Mouse (Mus musculus) bone marrow, adult 2 months (tissue): ENCODE measurements around the gene Olfr1000. TPM values are rescaled to one million over a fixed set of nuclear protein-coding genes. Genes with fewer than 3 reads are reported as not detected.
"Not testable (repeated sequence)": the region's sequence is repeated elsewhere in the genome, so short reads cannot be mapped to it uniquely, and the experiment has no call there.

Experiments
- H3K27ac ChIP-seq: fragments of 200-500 bp; 2 replicates; pipeline ENCODE4 v1.5.1; 2012; ENCODE audit warnings: low read depth, mild to moderate bottlenecking, control low read depth, inconsistent platforms, low read length; ENCODE audit not compliant: control insufficient read depth, poor library complexity, insufficient read depth
- H3K4me1 ChIP-seq: fragments of 200-500 bp; 2 replicates; pipeline ENCODE4 v1.6.1; 2011; ENCODE audit warnings: low read length; ENCODE audit not compliant: control insufficient read depth, insufficient read depth
- H3K4me3 ChIP-seq: fragments of 200-500 bp; replicated peaks from 2 replicates; pipeline ENCODE3; 2011; ENCODE audit warnings: mild to moderate bottlenecking, low read depth, low read length, control low read depth; ENCODE audit not compliant: control insufficient read depth
- CTCF ChIP-seq: fragments of 200-500 bp; IDR thresholded peaks from 2 replicates; pipeline ENCODE4 v1.5.1; 2011; ENCODE audit warnings: low read length, control low read depth; ENCODE audit not compliant: control insufficient read depth, insufficient read depth
- POLR2A ChIP-seq: fragments of 200-500 bp; IDR thresholded peaks from 2 replicates; pipeline ENCODE4 v1.6.1; 2011; ENCODE audit warnings: low read depth, mild to moderate bottlenecking, control low read depth, low read length, borderline replicate concordance; ENCODE audit not compliant: control insufficient read depth
- WGBS: fragments of 180-500 bp; shearing (Covaris S2); methylation state at CpG from one replicate; pipeline ENCODE4 v1.1.7; 2018; 5-methylcytosine and 5-hydroxymethylcytosine counted together
- polyA plus RNA-seq: library from polyadenylated mRNA; stranded (reverse); fragments of >200 nt; gene quantifications from 2 replicates; pipeline ENCODE4 v1.2.4, GENCODE M21; 2011; ENCODE audit warnings: low replicate concordance; ENCODE audit not compliant: missing spikeins, insufficient read depth, insufficient read length

The Olfr1000 gene
- polyA plus RNA-seq = not detected in 2 replicates

- no peak within 1 kb of the TSS for H3K27ac ChIP-seq
- WGBS = 59% methylated on average over 1 of the region's 1 CpGs
- no peak within 1 kb of the TSS for H3K4me3 ChIP-seq
- H3K4me1 ChIP-seq = no peaks in the 10 kb centered on the region
- TF ChIP-seq POLR2A = no peak
- no peak for TF ChIP-seq CTCF
Measured at GRCm38 (mm10) chr2:85611803-85612202, at the start of gene Olfr1000. TSS of gene Olfr1000 (minus strand) at chr2:85611903.

DNA sequence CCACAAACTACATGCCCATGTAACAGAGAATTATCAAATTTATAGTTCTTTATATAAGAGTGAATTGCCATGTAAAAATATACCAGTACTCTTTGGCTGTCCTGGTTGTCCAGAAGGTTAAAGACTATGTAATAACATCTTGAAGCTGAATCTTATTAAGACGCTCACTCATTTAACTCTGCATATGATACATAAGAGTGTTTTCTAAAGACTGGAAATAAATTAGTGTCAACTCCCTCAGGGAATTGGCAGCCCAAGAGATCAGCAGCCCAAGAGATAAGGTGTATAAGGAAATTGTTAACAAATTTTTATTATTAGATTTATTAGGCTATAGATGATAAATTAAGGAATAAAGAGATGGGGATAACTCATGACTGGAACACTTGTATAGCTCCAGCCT lies 38.9 kb upstream of the Olfr1000 start, which contains the start of gene Olfr1002:
Olfr1002 (minus strand) TSS at position 101 of the 400 bp plus-strand sequence.
- Histone ChIP-seq H3K4me1 (no peaks in the 10 kb centered on the region), H3K4me3 (no peak within 1 kb of the TSS), H3K27ac (no peak within 1 kb of the TSS)
- TF ChIP-seq CTCF (no peak), POLR2A (no peak)
- WGBS = 89% methylated on average over 1 of the region's 1 CpGs

GRCm38 (mm10) chr2:85588648-85589047 lies 23.1 kb downstream of the Olfr1000 start, which contains the start of gene Olfr998:
TSS of gene Olfr998 (plus strand) at chr2:85588948.
- WGBS = 74% methylated on average over 2 of the region's 2 CpGs
- not testable (repeated sequence) for H3K4me1 ChIP-seq, H3K4me3 ChIP-seq, H3K27ac ChIP-seq

- Histone ChIP-seq H3K4me1 (no peaks in the 10 kb centered on the region), H3K27ac (no peak within 1 kb of the TSS), H3K4me3 (no peak within 1 kb of the TSS)
- no peak for TF ChIP-seq POLR2A
- TF ChIP-seq CTCF = no peak
Measured at GRCm38 (mm10) chr2:85578915-85579314, 32.8 kb downstream of the Olfr1000 start, which contains the start of gene Olfr996. TSS of gene Olfr996 (plus strand) at chr2:85579215.

DNA sequence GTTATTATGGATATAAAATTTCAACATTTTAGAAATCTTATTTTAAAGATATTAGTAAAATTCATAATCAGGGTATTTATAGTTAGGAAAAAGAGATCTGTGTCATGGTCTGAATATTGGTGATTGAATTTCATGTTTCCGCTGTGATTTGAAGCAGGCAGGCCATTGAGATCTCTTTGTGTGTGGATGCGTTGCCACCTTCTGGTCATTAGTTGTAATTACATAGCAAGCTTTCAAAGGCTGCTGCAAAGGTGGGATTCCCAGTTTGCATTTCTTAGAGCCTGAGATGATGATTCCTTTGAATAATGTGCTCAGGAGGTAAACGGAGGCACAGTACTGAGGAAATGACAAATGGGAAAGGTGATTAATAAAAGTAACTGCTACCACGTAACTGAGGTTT lies 50.5 kb downstream of the Olfr1000 start:
- Histone ChIP-seq H3K4me1 (no peaks in the 10 kb centered on the region), H3K4me3 (no peak overlapping the region), H3K27ac (no peak overlapping the region)
- WGBS = 27% methylated on average over 4 of the region's 4 CpGs
- TF ChIP-seq POLR2A = no peak
- no peak for TF ChIP-seq CTCF

DNA sequence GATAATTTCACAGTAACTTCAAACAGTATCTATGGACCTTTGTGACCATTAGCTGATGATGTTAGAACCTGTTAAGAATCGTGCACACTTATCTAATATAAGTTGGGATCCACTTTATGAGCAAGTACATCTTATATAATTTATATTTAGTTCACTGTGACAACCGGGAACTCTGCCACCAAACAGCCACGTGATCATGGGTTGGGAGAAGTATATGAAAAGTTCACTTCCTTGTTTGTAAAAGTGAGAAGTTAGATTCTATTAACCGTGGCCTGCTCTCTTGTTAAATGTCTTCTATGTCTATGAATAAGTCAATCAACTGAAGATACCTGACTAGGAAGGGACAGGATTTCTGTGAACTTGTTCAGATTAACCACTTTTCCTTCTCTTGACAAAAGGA lies 51.5 kb downstream of the Olfr1000 start:
- 8% methylated on average over 4 of the region's 4 CpGs for WGBS
- Histone ChIP-seq H3K4me1 (no peaks in the 10 kb centered on the region), H3K4me3 (no peak overlapping the region), H3K27ac (no peak overlapping the region)
- no peak for TF ChIP-seq POLR2A
- TF ChIP-seq CTCF = no peak

Other genes starting within 250 kb of the Olfr1000 start
- not detected in 2 replicates for gene Olfr988, start 248.7 kb downstream of the Olfr1000 start, polyA plus RNA-seq
- gene Olfr992, start 202.4 kb downstream of the Olfr1000 start, polyA plus RNA-seq = not detected in 2 replicates
- not detected in 2 replicates for gene Olfr993, start 197.0 kb downstream of the Olfr1000 start, polyA plus RNA-seq
- gene Olfr994, start 175.5 kb downstream of the Olfr1000 start, polyA plus RNA-seq = not detected in 2 replicates
- not detected in 2 replicates for gene Olfr995, start 168.3 kb downstream of the Olfr1000 start, polyA plus RNA-seq
- not detected in 2 replicates for gene 4833423E24Rik, start 92.9 kb downstream of the Olfr1000 start, polyA plus RNA-seq
- gene Olfr996, start 32.7 kb downstream of the Olfr1000 start, polyA plus RNA-seq = not detected in 2 replicates
- not detected in 2 replicates for gene Olfr998, start 23.0 kb downstream of the Olfr1000 start, polyA plus RNA-seq
- not detected in 2 replicates for gene Olfr1002, start 38.8 kb upstream of the Olfr1000 start, polyA plus RNA-seq
- not detected in 2 replicates for gene Olfr154, start 52.6 kb upstream of the Olfr1000 start, polyA plus RNA-seq
- gene Olfr1006, start 66.9 kb upstream of the Olfr1000 start, polyA plus RNA-seq = not detected in 2 replicates
- not detected in 2 replicates for gene Olfr1008, start 77.5 kb upstream of the Olfr1000 start, polyA plus RNA-seq
- gene Olfr1009, start 103.5 kb upstream of the Olfr1000 start, polyA plus RNA-seq = not detected in 2 replicates
- gene Olfr1012, start 150.9 kb upstream of the Olfr1000 start, polyA plus RNA-seq = not detected in 2 replicates
- not detected in 2 replicates for gene Olfr1013, start 155.2 kb upstream of the Olfr1000 start, polyA plus RNA-seq
- 0.52 TPM in 1 of 2 replicates, not detected in the other for gene Olfr1014, start 160.8 kb upstream of the Olfr1000 start, polyA plus RNA-seq
- gene Olfr1015, start 170.1 kb upstream of the Olfr1000 start, polyA plus RNA-seq = not detected in 2 replicates
- not detected in 2 replicates for gene Olfr1016, start 190.6 kb upstream of the Olfr1000 start, polyA plus RNA-seq
- gene Olfr1018, start 206.6 kb upstream of the Olfr1000 start, polyA plus RNA-seq = not detected in 2 replicates
- not detected in 2 replicates for gene Olfr1019, start 233.6 kb upstream of the Olfr1000 start, polyA plus RNA-seq
- gene Olfr1020, start 235.1 kb upstream of the Olfr1000 start, polyA plus RNA-seq = not detected in 2 replicates